9 mouse cellular contexts compared by ENCODE assay signal in the genomic region with DNA sequence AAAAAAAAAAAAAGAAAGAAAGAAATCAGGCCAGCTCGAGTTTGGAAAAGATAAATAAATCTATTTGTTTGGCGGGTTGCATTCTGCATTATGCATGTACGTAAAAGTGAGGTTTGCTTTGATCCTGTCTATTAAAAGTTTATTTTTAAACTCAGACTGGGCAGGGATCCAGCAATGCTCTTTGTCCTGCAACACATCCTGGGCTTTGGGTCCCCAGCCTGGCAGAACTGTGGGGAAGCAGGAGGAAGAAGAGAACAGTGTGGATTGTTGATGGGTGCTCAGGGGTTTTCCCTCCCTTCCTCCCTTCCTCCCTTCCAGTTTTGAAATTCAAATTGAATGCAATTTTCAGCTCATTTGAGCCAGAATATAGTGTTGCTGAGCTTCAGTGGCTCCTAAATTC.
DNase-seq lines count a peak whose midpoint lies in the region.
"Had no signal": no experiment of that assay in that cellular context is flagged by ENCODE, and none has a peak within 500 bp of the region (broad histone marks: within the 10 kb centered on the region; RNA-seq: fewer than 3 reads in every experiment).

No protein-coding gene starts in this region.

- DNase-seq in kidney, adult 9 months = peak; percentile 62
- DNase-seq in kidney, adult 11 months = no peak
- DNase-seq in adrenal gland, postnatal 14 days = peak; percentile 24
- peak; percentile 25 for DNase-seq in heart, adult 8-10 months (ENCODE audit: low spot score)
- DNase-seq in heart, postnatal 4 days = peak; percentile 62
- DNase-seq in urinary bladder, adult 2 months (ENCODE audit: low spot score) = no peak
- DNase-seq in layer of hippocampus, adult 8-10 months (ENCODE audit: low spot score in 2 of 2) = no peak
- DNase-seq: right cerebral cortex, postnatal 14 days; thymus, postnatal 25 days had no signal

Comparison
In these comparisons a context has a peak if more than half of its experiments do, and no peak if none do; other contexts are left out.
1. DNase-seq: peak in kidney, adult 9 months (single experiment), adrenal gland, postnatal 14 days (single experiment), heart, adult 8-10 months (single experiment) and heart, postnatal 4 days (single experiment); none in kidney, adult 11 months (single experiment), urinary bladder, adult 2 months (single experiment) and layer of hippocampus, adult 8-10 months (0 of 2).